Mouse (Mus musculus): ENCODE results near the gene Myom1. TPM values are rescaled to one million over a fixed set of nuclear protein-coding genes. Genes with fewer than 3 reads are reported as not detected.

Myom1 gene
- polyA plus RNA-seq, 1 experiment from 2014 or later = 5.9 TPM

- Histone ChIP-seq H3K9ac (replicated peaks; ENCODE audit: low read length) (no peak overlapping the region), H3K9me3 (replicated peaks; ENCODE audit: control insufficient read depth, low read length) (no peaks in the 10 kb centered on the region), H3K4me1 (ENCODE audit: control insufficient read depth, insufficient read depth, low read length) (no peaks in the 10 kb centered on the region), H3K4me3 (ENCODE audit: low read depth, low read length) (no peak overlapping the region), H3K27me3 (ENCODE audit: control insufficient read depth, insufficient read depth, low read length) (no peaks in the 10 kb centered on the region), H3K4me2 (ENCODE audit: low read depth, low read length) (no peak overlapping the region), H3K27ac (replicated peaks; ENCODE audit: low read depth, low read length) (no peak overlapping the region), H3K36me3 (replicated peaks; ENCODE audit: control insufficient read depth, insufficient read depth, low read depth, low read length) (no peaks in the 10 kb centered on the region)
- WGBS = 66% methylated on average over 7 of the region's 7 CpGs
- DNase-seq (ENCODE audit: low spot score) = no peak
- no peak for ATAC-seq (replicated peaks; ENCODE audit: insufficient number of reproducible peaks, low FRiP score, low TSS enrichment, low read depth)
Observed at GRCm38 (mm10) chr17:71056405-71056804, 54.0 kb downstream of the Myom1 start.

GRCm38 (mm10) chr17:71057758-71058157 lies 55.3 kb downstream of the Myom1 start:
- H3K9ac ChIP-seq (replicated peaks; ENCODE audit: low read length) = no peak overlapping the region
- no peaks in the 10 kb centered on the region for H3K36me3 ChIP-seq (replicated peaks; ENCODE audit: control insufficient read depth, insufficient read depth, low read depth, low read length)
- no peak overlapping the region for H3K4me2 ChIP-seq (ENCODE audit: low read depth, low read length)
- H3K9me3 ChIP-seq (replicated peaks; ENCODE audit: control insufficient read depth, low read length) = no peaks in the 10 kb centered on the region
- H3K27me3 ChIP-seq (ENCODE audit: control insufficient read depth, insufficient read depth, low read length) = no peaks in the 10 kb centered on the region
- no peak for DNase-seq (ENCODE audit: low spot score)
- ATAC-seq (replicated peaks; ENCODE audit: insufficient number of reproducible peaks, low FRiP score, low TSS enrichment, low read depth) = no peak
- H3K27ac ChIP-seq (replicated peaks; ENCODE audit: low read depth, low read length) = no peak overlapping the region
- H3K4me3 ChIP-seq (ENCODE audit: low read depth, low read length) = no peak overlapping the region
- no peaks in the 10 kb centered on the region for H3K4me1 ChIP-seq (ENCODE audit: control insufficient read depth, insufficient read depth, low read length)
- WGBS = 74% methylated on average over 3 of the region's 3 CpGs

- no peak overlapping the region for H3K9ac ChIP-seq (replicated peaks; ENCODE audit: low read length)
- no peak overlapping the region for H3K27ac ChIP-seq (replicated peaks; ENCODE audit: low read depth, low read length)
- ATAC-seq (replicated peaks; ENCODE audit: insufficient number of reproducible peaks, low FRiP score, low TSS enrichment, low read depth) (no peak), DNase-seq (ENCODE audit: low spot score) (no peak)
- no peak overlapping the region for H3K4me2 ChIP-seq (ENCODE audit: low read depth, low read length)
- no peak overlapping the region for H3K4me3 ChIP-seq (ENCODE audit: low read depth, low read length)
- no peaks in the 10 kb centered on the region for H3K27me3 ChIP-seq (ENCODE audit: control insufficient read depth, insufficient read depth, low read length)
- H3K4me1 ChIP-seq (ENCODE audit: control insufficient read depth, insufficient read depth, low read length) = no peaks in the 10 kb centered on the region
- 81% methylated on average over 3 of the region's 3 CpGs for WGBS
- no peaks in the 10 kb centered on the region for H3K9me3 ChIP-seq (replicated peaks; ENCODE audit: control insufficient read depth, low read length)
- H3K36me3 ChIP-seq (replicated peaks; ENCODE audit: control insufficient read depth, insufficient read depth, low read depth, low read length) = no peaks in the 10 kb centered on the region
Observed at GRCm38 (mm10) chr17:71059213-71059612, 56.8 kb downstream of the Myom1 start.

- Histone ChIP-seq H3K9me3 (replicated peaks; ENCODE audit: control insufficient read depth, low read length) (no peaks in the 10 kb centered on the region), H3K4me1 (ENCODE audit: control insufficient read depth, insufficient read depth, low read length) (no peaks in the 10 kb centered on the region), H3K36me3 (replicated peaks; ENCODE audit: control insufficient read depth, insufficient read depth, low read depth, low read length) (no peaks in the 10 kb centered on the region), H3K4me3 (ENCODE audit: low read depth, low read length) (no peak overlapping the region), H3K27ac (replicated peaks; ENCODE audit: low read depth, low read length) (no peak overlapping the region), H3K4me2 (ENCODE audit: low read depth, low read length) (no peak overlapping the region), H3K9ac (replicated peaks; ENCODE audit: low read length) (no peak overlapping the region), H3K27me3 (ENCODE audit: control insufficient read depth, insufficient read depth, low read length) (no peaks in the 10 kb centered on the region)
- ATAC-seq (replicated peaks; ENCODE audit: insufficient number of reproducible peaks, low FRiP score, low TSS enrichment, low read depth) (no peak), DNase-seq (ENCODE audit: low spot score) (no peak)
- WGBS = 90% methylated on average over 5 of the region's 5 CpGs
Observed at GRCm38 (mm10) chr17:71062049-71062560, 59.7 kb downstream of the Myom1 start.

GRCm38 (mm10) chr17:71062870-71063602 lies 60.6 kb downstream of the Myom1 start:
- Histone ChIP-seq H3K4me3 (ENCODE audit: low read depth, low read length) (no peak overlapping the region), H3K9me3 (replicated peaks; ENCODE audit: control insufficient read depth, low read length) (no peaks in the 10 kb centered on the region), H3K27ac (replicated peaks; ENCODE audit: low read depth, low read length) (no peak overlapping the region), H3K4me2 (ENCODE audit: low read depth, low read length) (no peak overlapping the region), H3K9ac (replicated peaks; ENCODE audit: low read length) (no peak overlapping the region), H3K4me1 (ENCODE audit: control insufficient read depth, insufficient read depth, low read length) (no peaks in the 10 kb centered on the region), H3K36me3 (replicated peaks; ENCODE audit: control insufficient read depth, insufficient read depth, low read depth, low read length) (no peaks in the 10 kb centered on the region), H3K27me3 (ENCODE audit: control insufficient read depth, insufficient read depth, low read length) (no peaks in the 10 kb centered on the region)
- ATAC-seq (replicated peaks; ENCODE audit: insufficient number of reproducible peaks, low FRiP score, low TSS enrichment, low read depth) = no peak
- DNase-seq (ENCODE audit: low spot score) = no peak
- 63% methylated on average over 13 of the region's 13 CpGs for WGBS

- no peak overlapping the region for H3K9ac ChIP-seq (replicated peaks; ENCODE audit: low read length)
- ATAC-seq (replicated peaks; ENCODE audit: insufficient number of reproducible peaks, low FRiP score, low TSS enrichment, low read depth) (no peak), DNase-seq (ENCODE audit: low spot score) (peak; percentile 76)
- H3K27ac ChIP-seq (replicated peaks; ENCODE audit: low read depth, low read length) = no peak overlapping the region
- no peaks in the 10 kb centered on the region for H3K4me1 ChIP-seq (ENCODE audit: control insufficient read depth, insufficient read depth, low read length)
- H3K27me3 ChIP-seq (ENCODE audit: control insufficient read depth, insufficient read depth, low read length) = no peaks in the 10 kb centered on the region
- H3K4me2 ChIP-seq (ENCODE audit: low read depth, low read length) = no peak overlapping the region
- H3K36me3 ChIP-seq (replicated peaks; ENCODE audit: control insufficient read depth, insufficient read depth, low read depth, low read length) = no peaks in the 10 kb centered on the region
- no peak overlapping the region for H3K4me3 ChIP-seq (ENCODE audit: low read depth, low read length)
- WGBS = 66% methylated on average over 7 of the region's 7 CpGs
- H3K9me3 ChIP-seq (replicated peaks; ENCODE audit: control insufficient read depth, low read length) = no peaks in the 10 kb centered on the region
Observed at GRCm38 (mm10) chr17:71064463-71065014, 62.1 kb downstream of the Myom1 start.

GRCm38 (mm10) chr17:71065127-71065526 lies 62.7 kb downstream of the Myom1 start:
- Histone ChIP-seq H3K27ac (replicated peaks; ENCODE audit: low read depth, low read length) (no peak overlapping the region), H3K36me3 (replicated peaks; ENCODE audit: control insufficient read depth, insufficient read depth, low read depth, low read length) (no peaks in the 10 kb centered on the region), H3K27me3 (ENCODE audit: control insufficient read depth, insufficient read depth, low read length) (no peaks in the 10 kb centered on the region), H3K4me3 (ENCODE audit: low read depth, low read length) (no peak overlapping the region), H3K4me2 (ENCODE audit: low read depth, low read length) (no peak overlapping the region), H3K4me1 (ENCODE audit: control insufficient read depth, insufficient read depth, low read length) (no peaks in the 10 kb centered on the region), H3K9ac (replicated peaks; ENCODE audit: low read length) (no peak overlapping the region), H3K9me3 (replicated peaks; ENCODE audit: control insufficient read depth, low read length) (no peaks in the 10 kb centered on the region)
- DNase-seq (ENCODE audit: low spot score) = no peak
- peak; percentile 67; the same call in 1 of the 2 replicates for ATAC-seq (replicated peaks; ENCODE audit: insufficient number of reproducible peaks, low FRiP score, low TSS enrichment, low read depth)
- WGBS = 78% methylated on average over 6 of the region's 6 CpGs

GRCm38 (mm10) chr17:71069176-71069575 lies 66.7 kb downstream of the Myom1 start:
- Histone ChIP-seq H3K4me1 (ENCODE audit: control insufficient read depth, insufficient read depth, low read length) (no peaks in the 10 kb centered on the region), H3K9ac (replicated peaks; ENCODE audit: low read length) (no peak overlapping the region), H3K4me2 (ENCODE audit: low read depth, low read length) (no peak overlapping the region), H3K4me3 (ENCODE audit: low read depth, low read length) (no peak overlapping the region), H3K9me3 (replicated peaks; ENCODE audit: control insufficient read depth, low read length) (no peaks in the 10 kb centered on the region), H3K36me3 (replicated peaks; ENCODE audit: control insufficient read depth, insufficient read depth, low read depth, low read length) (no peaks in the 10 kb centered on the region), H3K27me3 (ENCODE audit: control insufficient read depth, insufficient read depth, low read length) (no peaks in the 10 kb centered on the region), H3K27ac (replicated peaks; ENCODE audit: low read depth, low read length) (no peak overlapping the region)
- DNase-seq (ENCODE audit: low spot score) = no peak
- ATAC-seq (replicated peaks; ENCODE audit: insufficient number of reproducible peaks, low FRiP score, low TSS enrichment, low read depth) = no peak
- WGBS = 85% methylated on average over 9 of the region's 9 CpGs

Data from embryonic facial prominence, embryonic 11.5 days (tissue).